Mouse (Mus musculus): ENCODE measurements around the gene Ufd1. TPM values are rescaled to one million over a fixed set of nuclear protein-coding genes. Genes with fewer than 3 reads are reported as not detected.

Gene Ufd1
- polyA plus RNA-seq (2012; rRNA removed), result 64.1 and 68.2 TPM in 2 replicates

DNA sequence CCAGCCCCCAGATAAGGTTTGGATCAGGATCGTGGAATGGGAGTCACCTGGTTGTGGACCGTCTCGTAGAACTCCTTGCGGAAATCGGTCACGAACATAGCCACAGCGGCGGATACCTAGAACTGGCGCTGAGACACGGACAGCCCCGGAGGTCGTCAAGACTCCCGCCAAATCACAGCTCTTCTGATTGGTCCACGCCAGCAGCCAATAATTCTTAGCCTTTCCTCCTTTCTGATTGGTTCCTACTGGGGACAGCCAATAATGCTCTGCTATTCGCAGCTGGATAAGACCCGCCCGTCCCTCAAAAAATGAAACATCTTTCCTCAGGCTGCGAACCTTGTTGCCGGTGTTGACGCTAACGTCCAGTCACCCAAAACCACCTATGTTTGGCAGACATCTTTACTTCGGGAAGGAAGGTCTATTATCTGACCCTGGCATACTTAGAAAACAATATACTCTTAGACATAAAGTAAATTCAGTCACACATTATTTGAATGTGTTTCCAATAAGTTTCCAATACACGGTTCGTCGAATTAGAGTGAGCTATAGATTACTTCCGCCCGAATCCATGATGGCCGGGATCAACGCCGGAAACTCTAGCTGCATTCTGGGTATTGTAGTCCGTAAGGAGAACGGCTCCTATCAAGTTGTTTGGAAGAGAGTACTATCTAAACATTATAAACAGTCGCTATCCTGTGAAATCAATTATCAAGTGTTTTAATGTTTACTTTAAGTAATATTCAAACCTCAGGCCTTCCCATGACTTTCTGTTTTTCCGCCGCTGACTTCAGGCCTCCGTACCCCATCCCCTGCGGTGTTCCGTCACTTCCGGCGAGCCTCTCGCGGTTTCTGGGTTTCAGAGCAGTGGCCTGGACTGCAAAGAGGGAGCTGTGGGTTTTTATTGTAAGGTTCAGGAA is at the start of gene Ufd1, which contains the start of gene Cdc45:
Ufd1 (plus strand) TSS at position 312 of the 917 bp plus-strand sequence.
Cdc45 (minus strand) TSS at position 520 of the 917 bp plus-strand sequence.
- DNase-seq (ENCODE audit: low read depth), result peak; percentile 99
- TF ChIP-seq POLR2A (IDR thresholded peaks at IDR 0.05; ENCODE audit: borderline replicate concordance, extremely low read depth, insufficient read depth, insufficient read length, poor library complexity, severe bottlenecking), result 0 out of 2 replicates have a peak, but pooled peaks have one; percentile 9
- no peak for TF ChIP-seq CTCF (IDR thresholded peaks at IDR 0.05; ENCODE audit: borderline replicate concordance, extremely low read depth, insufficient read depth, insufficient read length)

- no peak for DNase-seq (ENCODE audit: low read depth)
- TF ChIP-seq CTCF (IDR thresholded peaks at IDR 0.05; ENCODE audit: borderline replicate concordance, extremely low read depth, insufficient read depth, insufficient read length), result no peak
- TF ChIP-seq POLR2A (IDR thresholded peaks at IDR 0.05; ENCODE audit: borderline replicate concordance, extremely low read depth, insufficient read depth, insufficient read length, poor library complexity, severe bottlenecking), result no peak
Observed at GRCm38 (mm10) chr16:18762960-18763359, 48.6 kb upstream of the Ufd1 start.

DNA sequence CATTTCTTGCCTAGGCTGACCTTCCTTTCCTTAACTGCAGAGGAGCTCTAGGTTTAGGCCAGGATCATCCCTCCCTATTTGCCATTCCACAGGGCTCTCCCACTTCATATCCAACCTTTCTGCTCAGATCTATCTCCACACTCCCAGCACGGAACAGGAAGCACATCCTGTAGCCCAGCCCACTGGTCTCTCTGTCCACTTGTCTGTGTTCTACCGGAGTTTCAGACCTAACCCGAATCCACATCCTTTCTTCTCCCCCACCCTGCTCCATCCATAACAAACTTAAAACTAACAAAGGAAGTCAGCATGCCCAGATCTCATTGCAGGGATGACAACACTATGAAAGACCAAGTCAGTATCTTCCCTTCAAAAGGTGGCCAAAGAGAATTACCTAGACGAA is 45.2 kb upstream of the Ufd1 start:
- DNase-seq (ENCODE audit: low read depth), result no peak
- TF ChIP-seq CTCF (IDR thresholded peaks at IDR 0.05; ENCODE audit: borderline replicate concordance, extremely low read depth, insufficient read depth, insufficient read length) (no peak), POLR2A (IDR thresholded peaks at IDR 0.05; ENCODE audit: borderline replicate concordance, extremely low read depth, insufficient read depth, insufficient read length, poor library complexity, severe bottlenecking) (no peak)

- TF ChIP-seq CTCF (IDR thresholded peaks at IDR 0.05; ENCODE audit: borderline replicate concordance, extremely low read depth, insufficient read depth, insufficient read length) (no peak), POLR2A (IDR thresholded peaks at IDR 0.05; ENCODE audit: borderline replicate concordance, extremely low read depth, insufficient read depth, insufficient read length, poor library complexity, severe bottlenecking) (no peak)
Observed at GRCm38 (mm10) chr16:18769501-18769900, 42.1 kb upstream of the Ufd1 start.

DNA sequence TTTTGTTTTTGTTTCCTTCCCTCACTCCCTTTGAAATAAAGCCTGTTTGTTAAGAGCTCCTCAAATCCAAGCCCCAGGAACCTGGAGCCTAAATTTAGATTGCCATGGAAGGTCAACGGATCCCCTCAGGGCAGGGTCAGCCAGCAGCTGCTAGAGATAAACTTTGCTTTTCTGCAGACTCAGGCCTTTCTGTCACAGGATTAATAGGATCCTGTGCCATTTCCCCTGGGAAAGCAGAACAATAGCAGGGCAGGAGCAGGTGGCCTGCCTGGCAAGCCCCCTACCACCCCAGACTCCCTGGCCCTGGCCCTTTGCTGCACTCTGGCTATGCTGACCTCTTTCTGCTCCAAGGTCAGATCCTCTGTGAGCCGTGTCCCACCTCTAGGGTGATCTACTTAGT is 37.6 kb upstream of the Ufd1 start:
- DNase-seq (ENCODE audit: low read depth), result no peak
- TF ChIP-seq CTCF (IDR thresholded peaks at IDR 0.05; ENCODE audit: borderline replicate concordance, extremely low read depth, insufficient read depth, insufficient read length), result no peak
- TF ChIP-seq POLR2A (IDR thresholded peaks at IDR 0.05; ENCODE audit: borderline replicate concordance, extremely low read depth, insufficient read depth, insufficient read length, poor library complexity, severe bottlenecking), result no peak

More at GRCm38 (mm10) chr16:18769501-18769900, 42.1 kb upstream of the Ufd1 start:
- no peak for DNase-seq (ENCODE audit: low read depth)

GRCm38 (mm10) chr16:18775621-18776555 is 35.7 kb upstream of the Ufd1 start:
- no peak for DNase-seq (ENCODE audit: low read depth)
- TF ChIP-seq POLR2A (IDR thresholded peaks at IDR 0.05; ENCODE audit: borderline replicate concordance, extremely low read depth, insufficient read depth, insufficient read length, poor library complexity, severe bottlenecking) (no peak), CTCF (IDR thresholded peaks at IDR 0.05; ENCODE audit: borderline replicate concordance, extremely low read depth, insufficient read depth, insufficient read length) (no peak)

DNA sequence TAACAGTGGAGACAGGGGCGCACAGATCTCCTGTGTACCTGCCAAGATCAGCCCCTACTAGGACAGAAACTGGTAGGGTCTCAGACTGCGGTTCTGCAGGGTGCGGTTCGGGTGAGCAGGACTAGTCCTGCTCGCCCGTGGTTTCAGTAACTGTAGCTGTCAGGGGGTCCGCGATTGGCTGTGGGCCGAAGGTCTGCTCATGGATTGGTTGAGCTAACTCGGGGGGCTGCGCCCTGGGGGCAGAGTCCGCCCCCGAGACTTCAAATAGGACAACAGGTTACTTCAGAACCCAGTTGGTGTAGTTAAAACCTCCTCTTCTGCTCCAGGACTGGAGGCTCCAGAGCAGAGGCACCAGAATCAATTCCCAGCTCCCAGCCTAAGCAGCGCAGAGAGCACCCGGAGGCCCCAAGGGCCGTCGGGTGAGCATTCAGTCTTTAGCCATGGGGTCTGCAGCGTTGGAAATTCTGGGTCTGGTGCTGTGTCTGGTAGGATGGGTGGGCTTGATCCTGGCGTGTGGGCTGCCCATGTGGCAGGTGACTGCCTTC is 35.0 kb upstream of the Ufd1 start, which contains the start of gene Cldn5:
Cldn5 (plus strand) TSS at position 292 of the 545 bp plus-strand sequence.
- no peak for TF ChIP-seq CTCF (IDR thresholded peaks at IDR 0.05; ENCODE audit: borderline replicate concordance, extremely low read depth, insufficient read depth, insufficient read length)
- no peak for TF ChIP-seq POLR2A (IDR thresholded peaks at IDR 0.05; ENCODE audit: borderline replicate concordance, extremely low read depth, insufficient read depth, insufficient read length, poor library complexity, severe bottlenecking)
- DNase-seq (ENCODE audit: low read depth), result peak; percentile 24

DNA sequence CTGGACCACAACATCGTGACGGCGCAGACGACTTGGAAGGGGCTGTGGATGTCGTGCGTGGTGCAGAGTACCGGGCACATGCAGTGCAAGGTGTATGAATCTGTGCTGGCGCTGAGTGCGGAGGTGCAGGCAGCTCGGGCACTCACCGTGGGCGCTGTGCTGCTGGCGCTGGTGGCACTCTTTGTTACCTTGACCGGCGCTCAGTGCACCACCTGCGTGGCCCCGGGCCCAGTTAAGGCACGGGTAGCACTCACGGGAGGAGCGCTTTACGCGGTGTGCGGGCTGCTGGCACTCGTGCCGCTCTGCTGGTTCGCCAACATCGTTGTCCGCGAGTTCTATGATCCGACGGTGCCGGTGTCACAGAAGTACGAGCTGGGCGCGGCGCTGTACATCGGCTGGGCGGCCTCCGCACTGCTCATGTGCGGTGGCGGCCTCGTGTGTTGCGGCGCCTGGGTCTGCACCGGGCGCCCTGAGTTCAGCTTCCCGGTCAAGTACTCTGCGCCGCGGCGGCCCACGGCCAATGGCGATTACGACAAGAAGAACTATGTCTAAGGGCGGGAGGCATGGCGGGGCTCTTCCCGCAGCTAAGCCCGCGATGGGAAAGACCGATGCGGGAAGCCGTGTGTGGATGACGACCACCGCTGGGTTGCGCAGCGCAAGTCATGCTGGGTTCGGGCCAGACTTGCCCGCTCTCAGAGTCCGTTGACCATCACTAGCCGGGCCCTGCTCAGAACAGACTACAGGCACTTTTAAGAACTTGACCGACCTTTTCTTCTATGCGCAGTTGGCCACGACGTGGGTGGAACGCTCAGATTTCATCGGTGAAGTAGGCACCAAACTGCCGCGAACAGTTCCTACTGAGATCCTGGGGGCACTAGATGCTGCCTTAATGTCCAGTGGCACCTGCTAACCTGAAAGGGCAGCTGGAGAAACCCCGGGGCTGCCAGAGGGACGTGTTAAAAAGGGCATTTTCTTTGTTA is 34.2 kb upstream of the Ufd1 start:
- TF ChIP-seq POLR2A (IDR thresholded peaks at IDR 0.05; ENCODE audit: borderline replicate concordance, extremely low read depth, insufficient read depth, insufficient read length, poor library complexity, severe bottlenecking) (no peak), CTCF (IDR thresholded peaks at IDR 0.05; ENCODE audit: borderline replicate concordance, extremely low read depth, insufficient read depth, insufficient read length) (no peak)
- DNase-seq (ENCODE audit: low read depth), result peak; percentile 23

GRCm38 (mm10) chr16:18778461-18778860 is 33.1 kb upstream of the Ufd1 start:
- TF ChIP-seq CTCF (IDR thresholded peaks at IDR 0.05; ENCODE audit: borderline replicate concordance, extremely low read depth, insufficient read depth, insufficient read length) (no peak), POLR2A (IDR thresholded peaks at IDR 0.05; ENCODE audit: borderline replicate concordance, extremely low read depth, insufficient read depth, insufficient read length, poor library complexity, severe bottlenecking) (no peak)
- DNase-seq (ENCODE audit: low read depth), result no peak

- TF ChIP-seq POLR2A (IDR thresholded peaks at IDR 0.05; ENCODE audit: borderline replicate concordance, extremely low read depth, insufficient read depth, insufficient read length, poor library complexity, severe bottlenecking), result no peak
- no peak for TF ChIP-seq CTCF (IDR thresholded peaks at IDR 0.05; ENCODE audit: borderline replicate concordance, extremely low read depth, insufficient read depth, insufficient read length)
- no peak for DNase-seq (ENCODE audit: low read depth)
Observed at GRCm38 (mm10) chr16:18781810-18782209, 29.8 kb upstream of the Ufd1 start.
